Mouse (Mus musculus): ENCODE results near the gene Cldn3. TPM values are rescaled to one million over a fixed set of nuclear protein-coding genes. Genes with fewer than 3 reads are reported as not detected.

Cldn3 gene
- total and polyA plus RNA-seq, 3 experiments, result not detected

DNA sequence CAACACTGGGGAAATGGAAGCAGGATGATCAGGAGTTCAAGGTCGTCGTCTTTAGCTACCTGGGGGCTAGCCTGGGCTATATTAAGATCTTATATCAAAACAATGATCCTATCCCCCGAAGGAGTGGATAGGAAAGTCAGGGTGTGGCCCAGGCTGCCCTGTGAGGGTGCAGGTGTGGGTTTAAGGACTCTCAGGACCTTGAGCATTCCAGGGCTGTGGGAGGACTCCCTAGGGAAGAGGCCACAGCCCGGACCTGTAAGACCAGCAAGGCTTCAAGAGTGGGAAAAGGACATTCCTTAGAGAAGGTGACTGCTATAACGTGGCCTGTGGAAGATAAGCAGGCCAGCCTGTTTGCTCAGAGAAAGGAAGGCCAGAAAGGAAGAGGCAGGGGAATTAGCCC lies 41.8 kb upstream of the Cldn3 start:
- no peak for TF ChIP-seq USF2 (conservative IDR thresholded peaks at IDR 0.05; ENCODE audit: low read depth, low read length)
- TF ChIP-seq ZC3H11A (IDR thresholded peaks at IDR 0.05; ENCODE audit: low read depth, low read length), result no peak
- TF ChIP-seq IRF4 (IDR thresholded peaks at IDR 0.05; ENCODE audit: low read depth, low read length), result no peak
- no peak for TF ChIP-seq PAX5 (IDR thresholded peaks at IDR 0.05; ENCODE audit: low read length)
- TF ChIP-seq ZKSCAN1 (IDR thresholded peaks at IDR 0.05; ENCODE audit: borderline replicate concordance, low read depth, low read length), result no peak
- TF ChIP-seq CHD2 (IDR thresholded peaks at IDR 0.05; ENCODE audit: low read length), result no peak
- TF ChIP-seq EP300 (IDR thresholded peaks at IDR 0.05; ENCODE audit: low read length), result no peak
- Histone ChIP-seq H3K4me3 (replicated peaks in 1 of 3; ENCODE audit: low read depth in 2 of 3, low read length in 2 of 3, poor library complexity in 1 of 3) (no peak overlapping the region), H3K4me2 (ENCODE audit: insufficient read depth, low read depth, poor library complexity, severe bottlenecking) (no peak overlapping the region), H3K36me3 (replicated peaks in 1 of 2; ENCODE audit: control insufficient read depth in 1 of 2, insufficient read depth in 1 of 2, low read length in 1 of 2) (no peaks in the 10 kb centered on the region), H3K4me1 (ENCODE audit: control insufficient read depth in 1 of 2, insufficient read depth in 2 of 2) (peaks cover 12 to 42% of the 10 kb centered on the region in 2 experiments; a peak in 3 of 4 replicates), H3K9me3 (replicated peaks; ENCODE audit: low read length) (peaks cover 2% of the 10 kb centered on the region), H3K9ac (ENCODE audit: insufficient read depth, low read depth) (no peak overlapping the region), H3K27me3 (replicated peaks) (peaks cover 5% of the 10 kb centered on the region), H3K79me2 (replicated peaks; ENCODE audit: control insufficient read depth, extremely low read depth, insufficient read depth, poor library complexity, severe bottlenecking) (no peaks in the 10 kb centered on the region), H3K27ac (ENCODE audit: insufficient read depth, low read depth) (no peak overlapping the region)
- dilution Hi-C loops (cut with MboI; ENCODE audit: extremely low pct_ligation_motif_present, extremely low pct_unique_long_range_greater_than_20kb, low sequenced_read_pairs) (no loop called here), in situ Hi-C loops (cut with MboI; ENCODE audit: low pct_ligation_motif_present, low pct_unique_long_range_greater_than_20kb, low sequenced_read_pairs) (no loop called here)
- DNase-seq (ENCODE audit: extremely low read depth), result no peak

DNA sequence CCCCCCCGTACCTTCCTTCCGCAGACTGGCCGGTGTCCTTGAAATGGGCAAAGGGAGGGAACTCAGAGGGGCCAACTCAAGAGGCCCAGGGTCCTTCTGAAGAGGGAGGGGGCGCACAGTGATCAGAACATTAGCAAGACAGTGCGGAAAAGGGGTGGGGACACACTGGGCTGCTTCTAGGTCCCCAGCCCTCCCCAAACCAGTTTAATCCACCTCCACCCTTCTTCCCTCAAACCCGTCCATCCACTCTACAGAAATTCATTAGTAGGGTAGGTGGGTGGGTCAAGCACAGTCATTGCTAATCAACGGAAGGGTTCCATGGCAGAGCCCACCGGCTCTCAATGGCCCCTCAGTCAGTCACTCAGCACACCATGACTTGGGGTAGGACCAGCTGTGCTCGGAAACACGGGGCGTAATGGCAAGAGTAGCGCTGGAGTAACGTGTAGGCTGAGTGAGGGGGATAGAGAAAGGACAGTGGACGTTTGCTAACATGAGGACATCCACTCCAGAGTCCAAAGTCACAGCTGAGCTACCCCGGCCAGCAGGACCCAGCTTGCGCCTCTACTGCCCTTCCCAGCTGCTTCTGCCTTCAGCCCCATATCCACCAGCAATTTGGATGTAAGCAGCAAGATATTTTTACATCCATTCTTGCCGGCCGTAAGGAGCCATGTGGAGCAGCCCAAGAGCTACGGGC lies 40.6 kb upstream of the Cldn3 start:
- dilution Hi-C loops (cut with MboI; ENCODE audit: extremely low pct_ligation_motif_present, extremely low pct_unique_long_range_greater_than_20kb, low sequenced_read_pairs) (no loop called here), in situ Hi-C loops (cut with MboI; ENCODE audit: low pct_ligation_motif_present, low pct_unique_long_range_greater_than_20kb, low sequenced_read_pairs) (no loop called here)
- Histone ChIP-seq H3K4me1 (ENCODE audit: control insufficient read depth in 1 of 2, insufficient read depth in 2 of 2) (peaks cover 12 to 39% of the 10 kb centered on the region in 2 experiments; a peak in 3 of 4 replicates), H3K36me3 (replicated peaks in 1 of 2; ENCODE audit: control insufficient read depth in 1 of 2, insufficient read depth in 1 of 2, low read length in 1 of 2) (no peaks in the 10 kb centered on the region), H3K4me2 (ENCODE audit: insufficient read depth, low read depth, poor library complexity, severe bottlenecking) (no peak overlapping the region), H3K4me3 (replicated peaks in 1 of 3; ENCODE audit: low read depth in 2 of 3, low read length in 2 of 3, poor library complexity in 1 of 3) (no peak overlapping the region), H3K9me3 (replicated peaks; ENCODE audit: low read length) (peaks cover under 1% of the 10 kb centered on the region), H3K79me2 (replicated peaks; ENCODE audit: control insufficient read depth, extremely low read depth, insufficient read depth, poor library complexity, severe bottlenecking) (no peaks in the 10 kb centered on the region), H3K27me3 (replicated peaks) (peaks cover 5% of the 10 kb centered on the region), H3K27ac (ENCODE audit: insufficient read depth, low read depth) (no peak overlapping the region), H3K9ac (ENCODE audit: insufficient read depth, low read depth) (no peak overlapping the region)
- TF ChIP-seq RAD21 (IDR thresholded peaks at IDR 0.05; ENCODE audit: low read depth, low read length) (no peak), MAZ (IDR thresholded peaks at IDR 0.05; ENCODE audit: low read depth, low read length) (no peak), MYC (IDR thresholded peaks at IDR 0.05; ENCODE audit: low read depth, low read length) (no peak), ZC3H11A (IDR thresholded peaks at IDR 0.05; ENCODE audit: low read depth, low read length) (no peak), HCFC1 (IDR thresholded peaks at IDR 0.05; ENCODE audit: low read depth, low read length) (no peak), CTCF (conservative IDR thresholded peaks at IDR 0.05 in 1 of 2, IDR thresholded peaks at IDR 0.05 in 1 of 2; ENCODE audit: low read depth in 2 of 2, low read length in 2 of 2) (no peak), USF2 (conservative IDR thresholded peaks at IDR 0.05; ENCODE audit: low read depth, low read length) (no peak), CHD1 (IDR thresholded peaks at IDR 0.05; ENCODE audit: low read depth, low read length) (no peak), TBP (conservative IDR thresholded peaks at IDR 0.05; ENCODE audit: low read depth, low read length) (no peak)
- DNase-seq (ENCODE audit: extremely low read depth), result no peak

Measured in CH12.LX (cell line).